Mouse (Mus musculus) spleen, adult 2 months (tissue): ENCODE measurements around the gene Cd3eap.

ENCODE experiments used
- CTCF ChIP-seq: fragments of 200-500 bp; IDR thresholded peaks from 2 replicates; pipeline ENCODE4 v1.5.1; 2011; ENCODE audit warnings: mild to moderate bottlenecking, inconsistent platforms; ENCODE audit not compliant: insufficient read depth, insufficient read length, insufficient replicate concordance; ENCODE audit errors: extremely low read depth
- POLR2A ChIP-seq: fragments of 200-500 bp; IDR thresholded peaks from 2 replicates; pipeline ENCODE4 v1.6.1; 2011; ENCODE audit warnings: low read depth, low read length, inconsistent platforms

DNA sequence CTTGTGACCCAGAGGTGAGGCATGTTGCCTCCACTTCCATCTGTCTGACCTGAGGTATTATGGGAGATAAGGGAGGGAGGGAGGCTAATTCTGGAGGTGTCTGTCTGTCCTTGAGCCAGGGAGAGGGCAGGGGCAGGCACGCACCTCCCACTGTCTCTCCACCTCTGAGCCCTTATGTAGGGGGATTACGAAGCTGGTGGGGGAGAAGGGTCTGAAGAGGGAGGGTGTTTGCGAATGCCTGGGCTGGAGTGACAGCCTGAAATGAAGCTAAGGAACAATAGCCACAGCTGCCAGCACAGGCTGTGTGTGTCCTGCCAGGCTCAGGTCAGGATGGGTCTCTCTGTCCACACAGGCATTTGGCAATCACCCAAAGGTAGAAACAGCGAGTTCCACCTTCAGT is 3.0 kb upstream of the Cd3eap start:
- TF ChIP-seq POLR2A (no peak), CTCF (no peak)
